Mouse (Mus musculus): ENCODE measurements at regions not wholly inside any gene's neighbourhood (a gene's known extent, or its start where the extent isn't known, plus 50 kb on each side); places are given as distances from the start of the nearest gene placed in this dataset.

DNA sequence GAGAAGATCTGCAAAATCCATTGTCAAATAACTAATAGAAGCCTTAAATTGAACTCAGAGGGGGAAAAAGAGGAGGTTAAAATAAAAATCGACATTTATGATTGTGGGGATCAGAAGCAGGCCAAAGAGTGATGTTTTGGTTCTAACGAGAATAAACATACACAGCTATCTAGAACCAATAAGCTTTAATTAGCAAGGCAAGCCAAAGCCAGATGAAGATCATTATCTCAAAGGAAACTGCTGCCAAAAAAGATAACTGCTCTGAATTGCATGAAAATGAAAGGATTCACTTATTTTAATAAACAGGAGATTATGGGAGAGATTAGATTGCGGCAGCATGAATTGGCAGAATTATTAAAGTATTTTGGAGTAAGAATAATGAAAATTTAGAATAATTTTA lies 716.8 kb downstream of the Stpg2 start:
- no peaks in the 10 kb centered on the region for H3K36me3 ChIP-seq (replicated peaks; ENCODE audit: control insufficient read depth, insufficient read depth)
- DNase-seq (ENCODE audit: low spot score) (no peak), ATAC-seq (ENCODE audit: low FRiP score) (no peak)
- no peaks in the 10 kb centered on the region for H3K27me3 ChIP-seq (ENCODE audit: control insufficient read depth, insufficient read depth, low read length)
- H3K27ac ChIP-seq, result no peak overlapping the region
- WGBS, result 76% methylated on average over 3 of the region's 3 CpGs
- no peak overlapping the region for H3K9ac ChIP-seq
- H3K9me3 ChIP-seq (ENCODE audit: control insufficient read depth, low read length), result no peaks in the 10 kb centered on the region
- no peak overlapping the region for H3K4me3 ChIP-seq (replicated peaks; ENCODE audit: low read length)
- H3K4me1 ChIP-seq (replicated peaks; ENCODE audit: control insufficient read depth, insufficient read depth, low read length), result no peaks in the 10 kb centered on the region
- no peak overlapping the region for H3K4me2 ChIP-seq (replicated peaks)

DNA sequence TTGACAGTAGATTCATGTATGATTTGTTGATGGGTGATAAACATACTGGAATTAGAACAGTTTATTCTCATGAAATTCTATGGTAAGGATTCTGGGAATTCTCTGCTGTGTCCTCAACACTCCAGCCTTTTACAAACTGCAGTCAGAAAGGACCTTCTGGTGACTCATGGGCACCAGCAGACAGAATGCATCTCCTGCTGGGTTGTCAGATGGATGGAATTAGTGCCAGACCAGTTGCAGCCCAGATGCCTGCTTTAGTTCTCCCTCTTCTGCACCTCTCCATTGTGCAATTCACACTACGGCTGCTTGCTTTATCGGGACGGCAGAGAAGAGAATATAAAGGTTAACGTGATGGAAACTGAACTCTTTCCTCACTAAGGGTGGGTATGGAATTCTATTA lies 727.5 kb downstream of the Stpg2 start:
- DNase-seq (ENCODE audit: low spot score), result no peak
- Histone ChIP-seq H3K27ac (no peak overlapping the region), H3K9ac (no peak overlapping the region), H3K27me3 (ENCODE audit: control insufficient read depth, insufficient read depth, low read length) (no peaks in the 10 kb centered on the region), H3K4me3 (replicated peaks; ENCODE audit: low read length) (no peak overlapping the region), H3K4me1 (replicated peaks; ENCODE audit: control insufficient read depth, insufficient read depth, low read length) (no peaks in the 10 kb centered on the region), H3K36me3 (replicated peaks; ENCODE audit: control insufficient read depth, insufficient read depth) (no peaks in the 10 kb centered on the region), H3K4me2 (replicated peaks) (no peak overlapping the region), H3K9me3 (ENCODE audit: control insufficient read depth, low read length) (no peaks in the 10 kb centered on the region)
- WGBS, result 22% methylated on average over 4 of the region's 4 CpGs
- ATAC-seq (ENCODE audit: low FRiP score), result no peak

DNA sequence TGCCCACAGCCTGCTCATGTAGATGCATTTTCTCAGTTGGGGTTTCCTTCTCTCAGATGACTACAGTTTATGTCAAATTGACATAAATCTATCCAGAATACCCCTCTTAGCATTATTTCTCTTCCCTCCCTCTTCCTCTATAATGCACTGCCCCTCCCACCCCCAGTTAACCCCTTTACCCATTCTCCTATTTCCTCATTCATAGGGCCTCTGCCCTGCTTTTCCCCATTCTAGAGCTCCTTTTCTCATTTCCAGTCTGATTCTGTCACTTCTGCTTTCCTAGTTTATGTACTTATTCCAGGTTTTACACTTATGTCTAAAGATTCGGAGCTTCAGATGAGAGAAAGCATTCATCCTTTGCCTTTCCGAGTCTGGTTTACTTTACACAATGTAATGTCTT lies 740.7 kb downstream of the Stpg2 start:
- H3K4me3 ChIP-seq (replicated peaks; ENCODE audit: low read length), result no peak overlapping the region
- no peak for ATAC-seq (ENCODE audit: low FRiP score)
- no peaks in the 10 kb centered on the region for H3K9me3 ChIP-seq (ENCODE audit: control insufficient read depth, low read length)
- H3K36me3 ChIP-seq (replicated peaks; ENCODE audit: control insufficient read depth, insufficient read depth), result no peaks in the 10 kb centered on the region
- H3K4me1 ChIP-seq (replicated peaks; ENCODE audit: control insufficient read depth, insufficient read depth, low read length), result no peaks in the 10 kb centered on the region
- no peaks in the 10 kb centered on the region for H3K27me3 ChIP-seq (ENCODE audit: control insufficient read depth, insufficient read depth, low read length)
- no peak overlapping the region for H3K4me2 ChIP-seq (replicated peaks)
- no peak overlapping the region for H3K27ac ChIP-seq
- no peak overlapping the region for H3K9ac ChIP-seq
- 96% methylated on average over 2 of the region's 2 CpGs for WGBS
- DNase-seq (ENCODE audit: low spot score), result no peak

DNA sequence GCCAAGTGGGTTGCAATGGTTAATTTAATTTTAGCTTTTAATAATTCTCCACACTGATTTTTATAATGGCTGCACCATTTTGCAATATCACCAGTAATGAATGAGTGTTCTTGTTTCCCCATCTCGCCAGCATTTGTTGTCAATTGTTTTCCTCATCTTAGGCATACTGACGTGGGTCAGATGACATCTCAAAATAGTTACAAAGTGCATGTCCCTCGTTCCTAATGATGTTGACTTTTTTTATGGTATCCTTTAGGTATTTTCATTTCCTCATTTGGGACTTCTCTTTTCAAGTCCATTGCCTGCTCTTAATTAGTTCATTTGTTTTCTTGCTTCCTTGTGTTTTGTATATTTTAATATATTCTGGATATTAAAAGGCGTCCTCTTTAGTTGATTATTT lies 741.8 kb downstream of the Stpg2 start:
- DNase-seq (ENCODE audit: low spot score) (no peak), ATAC-seq (ENCODE audit: low FRiP score) (no peak)
- WGBS, result 79% methylated on average over 4 of the region's 4 CpGs
- Histone ChIP-seq H3K27ac (no peak overlapping the region), H3K27me3 (ENCODE audit: control insufficient read depth, insufficient read depth, low read length) (no peaks in the 10 kb centered on the region), H3K9me3 (ENCODE audit: control insufficient read depth, low read length) (no peaks in the 10 kb centered on the region), H3K4me2 (replicated peaks) (no peak overlapping the region), H3K4me3 (replicated peaks; ENCODE audit: low read length) (no peak overlapping the region), H3K4me1 (replicated peaks; ENCODE audit: control insufficient read depth, insufficient read depth, low read length) (no peaks in the 10 kb centered on the region), H3K36me3 (replicated peaks; ENCODE audit: control insufficient read depth, insufficient read depth) (no peaks in the 10 kb centered on the region), H3K9ac (no peak overlapping the region)

DNA sequence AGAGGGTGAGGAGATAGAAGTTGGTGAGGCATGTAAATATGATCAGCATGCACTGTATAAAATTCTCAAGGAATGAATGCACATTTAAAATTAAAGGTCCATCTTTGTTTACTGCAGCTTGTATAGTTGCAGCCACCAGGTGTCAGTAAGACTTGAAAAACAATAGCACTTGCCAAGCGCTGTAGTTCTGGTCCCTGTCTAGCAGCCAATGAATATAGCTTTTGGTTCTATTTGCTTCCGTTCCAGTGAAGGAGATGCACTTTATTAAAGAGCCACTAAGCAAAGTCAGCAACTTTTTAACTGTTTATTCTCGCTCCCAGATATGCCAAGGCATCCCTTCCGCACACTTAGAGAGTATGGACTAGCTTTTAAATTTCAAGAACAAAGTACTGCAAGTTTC lies 743.6 kb downstream of the Stpg2 start:
- H3K9me3 ChIP-seq (ENCODE audit: control insufficient read depth, low read length), result no peaks in the 10 kb centered on the region
- DNase-seq (ENCODE audit: low spot score), result peak; percentile 64
- H3K4me1 ChIP-seq (replicated peaks; ENCODE audit: control insufficient read depth, insufficient read depth, low read length), result no peaks in the 10 kb centered on the region
- no peak overlapping the region for H3K4me2 ChIP-seq (replicated peaks)
- H3K27me3 ChIP-seq (ENCODE audit: control insufficient read depth, insufficient read depth, low read length), result no peaks in the 10 kb centered on the region
- no peak overlapping the region for H3K9ac ChIP-seq
- no peak overlapping the region for H3K27ac ChIP-seq
- 58% methylated on average over 4 of the region's 4 CpGs for WGBS
- no peak for ATAC-seq (ENCODE audit: low FRiP score)
- no peaks in the 10 kb centered on the region for H3K36me3 ChIP-seq (replicated peaks; ENCODE audit: control insufficient read depth, insufficient read depth)
- H3K4me3 ChIP-seq (replicated peaks; ENCODE audit: low read length), result no peak overlapping the region

DNA sequence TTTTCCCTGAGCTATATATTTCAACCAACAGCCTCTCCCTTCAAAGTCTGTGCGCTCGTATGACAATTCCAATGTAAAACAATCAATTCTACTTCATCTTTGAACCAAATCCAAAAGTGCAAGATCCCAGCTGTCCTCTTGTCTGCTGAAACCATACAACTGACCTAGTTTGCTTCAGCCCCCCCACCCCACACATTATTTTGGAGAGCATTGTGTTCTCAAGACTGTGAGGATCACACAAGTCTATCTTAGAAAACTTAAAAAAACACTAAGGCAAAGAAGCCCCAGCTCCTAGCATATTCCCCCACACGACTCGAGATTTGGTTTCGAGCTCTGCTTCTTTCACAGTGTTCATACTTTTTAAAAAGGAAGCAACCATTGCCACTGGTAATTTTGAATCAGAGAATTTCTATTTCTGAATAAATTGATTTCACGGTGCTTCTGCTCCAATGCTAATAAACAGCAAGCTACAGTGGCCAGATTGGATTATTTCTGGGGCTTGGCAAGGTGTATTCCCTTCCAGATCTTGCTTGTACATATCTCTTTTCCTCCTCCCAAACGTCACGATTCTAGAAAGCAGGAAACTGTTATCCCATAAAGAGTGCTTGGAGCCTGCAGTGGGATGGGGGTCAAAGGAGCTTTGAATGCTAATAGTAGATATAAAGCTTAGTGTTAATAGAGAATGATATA lies 744.7 kb downstream of the Stpg2 start:
- no peak overlapping the region for H3K27ac ChIP-seq
- no peaks in the 10 kb centered on the region for H3K27me3 ChIP-seq (ENCODE audit: control insufficient read depth, insufficient read depth, low read length)
- no peaks in the 10 kb centered on the region for H3K4me1 ChIP-seq (replicated peaks; ENCODE audit: control insufficient read depth, insufficient read depth, low read length)
- H3K4me2 ChIP-seq (replicated peaks), result no peak overlapping the region
- H3K9ac ChIP-seq, result no peak overlapping the region
- 79% methylated on average over 8 of the region's 8 CpGs for WGBS
- no peaks in the 10 kb centered on the region for H3K9me3 ChIP-seq (ENCODE audit: control insufficient read depth, low read length)
- no peak for ATAC-seq (ENCODE audit: low FRiP score)
- no peak overlapping the region for H3K4me3 ChIP-seq (replicated peaks; ENCODE audit: low read length)
- DNase-seq (ENCODE audit: low spot score), result no peak
- H3K36me3 ChIP-seq (replicated peaks; ENCODE audit: control insufficient read depth, insufficient read depth), result no peaks in the 10 kb centered on the region

DNA sequence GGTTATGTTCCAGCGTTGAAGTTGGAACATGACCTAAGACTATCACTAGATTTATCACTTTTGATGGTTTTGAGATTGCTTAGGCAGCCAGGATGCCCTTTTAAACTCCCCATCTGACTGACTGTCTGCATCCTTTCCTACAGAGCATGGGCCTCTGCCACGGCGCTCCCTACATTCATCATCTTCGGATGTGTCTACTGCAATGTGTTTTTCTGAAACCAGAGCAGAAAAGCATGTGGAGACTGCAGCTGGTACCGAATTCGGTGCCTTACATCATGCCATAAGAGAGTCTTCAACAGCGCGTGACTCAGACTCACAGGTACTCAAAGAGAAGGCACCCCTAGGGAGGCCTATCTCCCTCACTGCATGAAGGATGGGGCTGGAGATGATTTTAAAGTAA lies 746.0 kb downstream of the Stpg2 start:
- ATAC-seq (ENCODE audit: low FRiP score), result no peak

DNA sequence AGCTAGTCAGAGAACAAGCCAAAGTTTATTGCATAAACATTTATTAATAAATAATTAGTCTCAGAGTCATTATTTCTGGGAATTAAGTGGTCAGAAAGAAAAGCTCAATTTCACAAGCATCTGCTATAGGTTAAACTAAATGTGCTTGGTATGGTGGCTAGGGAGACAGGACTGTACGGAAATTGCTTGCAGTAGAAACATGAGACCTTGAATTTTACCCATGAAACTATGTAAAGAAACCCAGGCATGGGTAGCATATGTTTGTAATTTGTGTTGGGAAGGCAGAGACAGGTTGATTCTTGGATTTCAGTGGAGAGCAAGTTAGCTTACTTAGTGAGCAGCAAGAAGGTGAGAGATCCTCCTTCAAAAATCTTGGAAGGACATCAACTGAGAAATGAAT lies 772.7 kb downstream of the Stpg2 start:
- no peak for ATAC-seq (ENCODE audit: low FRiP score)
- no peak overlapping the region for H3K4me2 ChIP-seq (replicated peaks)

More for the DNA sequence above, 746.0 kb downstream of the Stpg2 start:
- no peak overlapping the region for H3K4me2 ChIP-seq (replicated peaks)
- WGBS, result 89% methylated on average over 8 of the region's 8 CpGs
- H3K27ac ChIP-seq, result no peak overlapping the region
- no peaks in the 10 kb centered on the region for H3K36me3 ChIP-seq (replicated peaks; ENCODE audit: control insufficient read depth, insufficient read depth)
- no peaks in the 10 kb centered on the region for H3K27me3 ChIP-seq (ENCODE audit: control insufficient read depth, insufficient read depth, low read length)
- no peaks in the 10 kb centered on the region for H3K4me1 ChIP-seq (replicated peaks; ENCODE audit: control insufficient read depth, insufficient read depth, low read length)
- H3K9ac ChIP-seq, result no peak overlapping the region
- DNase-seq (ENCODE audit: low spot score), result no peak
- H3K4me3 ChIP-seq (replicated peaks; ENCODE audit: low read length), result no peak overlapping the region
- H3K9me3 ChIP-seq (ENCODE audit: control insufficient read depth, low read length), result no peaks in the 10 kb centered on the region

DNA sequence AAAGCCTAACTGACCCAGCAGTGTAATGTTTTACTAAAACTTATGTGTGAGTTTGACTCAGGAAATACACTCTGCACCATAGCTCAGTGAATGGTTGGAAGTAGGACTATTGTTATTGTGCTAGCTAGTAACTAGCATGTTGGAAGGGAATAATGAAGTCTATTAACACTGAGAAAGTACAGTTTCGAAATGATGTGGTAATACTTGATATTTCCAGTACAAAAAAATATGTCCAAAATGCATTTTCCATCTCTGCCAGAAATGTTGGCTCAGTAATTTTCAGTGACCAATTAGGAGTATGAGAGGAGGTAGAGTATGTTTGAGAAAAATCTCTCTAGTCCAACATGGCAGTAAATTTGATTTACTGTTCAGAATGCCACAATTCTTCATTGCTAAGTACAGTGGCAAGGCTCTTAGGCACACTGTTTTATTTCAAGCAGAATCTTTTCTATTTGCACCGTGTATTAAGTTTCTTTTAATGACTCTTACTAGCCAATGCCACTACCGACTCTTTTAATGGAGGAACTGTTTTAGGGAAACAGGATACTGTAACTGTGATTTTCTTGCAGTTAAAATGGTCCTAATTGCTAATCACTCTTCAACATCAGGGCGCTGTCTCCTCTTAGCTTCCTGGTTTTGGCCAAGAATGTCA lies 780.5 kb downstream of the Stpg2 start:
- no peaks in the 10 kb centered on the region for H3K36me3 ChIP-seq (replicated peaks; ENCODE audit: control insufficient read depth, insufficient read depth)
- H3K27ac ChIP-seq, result no peak overlapping the region
- DNase-seq (ENCODE audit: low spot score), result no peak
- ATAC-seq (ENCODE audit: low FRiP score), result no peak
- no peaks in the 10 kb centered on the region for H3K4me1 ChIP-seq (replicated peaks; ENCODE audit: control insufficient read depth, insufficient read depth, low read length)
- H3K4me2 ChIP-seq (replicated peaks), result no peak overlapping the region
- H3K9me3 ChIP-seq (ENCODE audit: control insufficient read depth, low read length), result no peaks in the 10 kb centered on the region
- H3K27me3 ChIP-seq (ENCODE audit: control insufficient read depth, insufficient read depth, low read length), result no peaks in the 10 kb centered on the region
- 90% methylated on average over 4 of the region's 4 CpGs for WGBS
- H3K9ac ChIP-seq, result no peak overlapping the region
- H3K4me3 ChIP-seq (replicated peaks; ENCODE audit: low read length), result no peak overlapping the region

More for the DNA sequence above, 772.7 kb downstream of the Stpg2 start:
- H3K27me3 ChIP-seq (ENCODE audit: control insufficient read depth, insufficient read depth, low read length), result no peaks in the 10 kb centered on the region
- no peak overlapping the region for H3K4me3 ChIP-seq (replicated peaks; ENCODE audit: low read length)
- 89% methylated on average over 1 of the region's 1 CpGs for WGBS
- no peak overlapping the region for H3K27ac ChIP-seq
- H3K4me1 ChIP-seq (replicated peaks; ENCODE audit: control insufficient read depth, insufficient read depth, low read length), result no peaks in the 10 kb centered on the region
- no peaks in the 10 kb centered on the region for H3K9me3 ChIP-seq (ENCODE audit: control insufficient read depth, low read length)
- no peak overlapping the region for H3K9ac ChIP-seq
- no peak for DNase-seq (ENCODE audit: low spot score)
- no peaks in the 10 kb centered on the region for H3K36me3 ChIP-seq (replicated peaks; ENCODE audit: control insufficient read depth, insufficient read depth)

Measured in hindbrain, embryonic 14.5 days (tissue).